ENCODE assay signal across 8 mouse cellular contexts in genomic region chr11:75455041-75455736, GRCm38 (mm10). TPM values are rescaled to one million over a fixed set of nuclear protein-coding genes. Genes with fewer than 3 reads are reported as not detected.
DNase-seq lines count a peak whose midpoint lies in the region; ATAC-seq lines count a peak whose summit lies in the region.

No protein-coding gene starts in this region.

- H3K36me3 ChIP-seq in forebrain, embryonic 14.5 days (ENCODE audit: control insufficient read depth, insufficient read depth, low read length): no peaks in the 10 kb centered on the region
- H3K36me3 ChIP-seq in limb, embryonic 11.5 days (ENCODE audit: control insufficient read depth, insufficient read depth, low read length): no peaks in the 10 kb centered on the region
- H3K36me3 ChIP-seq in neural tube, embryonic 12.5 days: no peaks in the 10 kb centered on the region

- H3K4me3 ChIP-seq in forebrain, embryonic 14.5 days (ENCODE audit: low read depth, low read length): peak overlapping the region; percentile 65
- H3K4me3 ChIP-seq in limb, embryonic 11.5 days (ENCODE audit: low read depth, low read length): peak overlapping the region; percentile 58
- peak overlapping the region; percentile 63; the same call in 1 of the 2 replicates for H3K4me3 ChIP-seq in neural tube, embryonic 12.5 days

- H3K4me2 ChIP-seq in forebrain, embryonic 14.5 days (ENCODE audit: low read length): peak overlapping the region; percentile 99
- peak overlapping the region; percentile 100 for H3K4me2 ChIP-seq in limb, embryonic 11.5 days (ENCODE audit: low read depth, severe bottlenecking)
- H3K4me2 ChIP-seq in neural tube, embryonic 12.5 days (replicated peaks): peak overlapping the region; percentile 99

- no peaks in the 10 kb centered on the region for H3K9me3 ChIP-seq in forebrain, embryonic 14.5 days (replicated peaks; ENCODE audit: control insufficient read depth, low read length)
- H3K9me3 ChIP-seq in limb, embryonic 11.5 days (ENCODE audit: control insufficient read depth, low read length): no peaks in the 10 kb centered on the region
- no peaks in the 10 kb centered on the region for H3K9me3 ChIP-seq in neural tube, embryonic 12.5 days

- WGBS in forebrain, embryonic 14.5 days: 85% methylated on average over 10 of the region's 10 CpGs
- WGBS in limb, embryonic 11.5 days: 77% methylated on average over 10 of the region's 10 CpGs
- 77% methylated on average over 10 of the region's 10 CpGs for WGBS in neural tube, embryonic 12.5 days

- no peaks in the 10 kb centered on the region for H3K27me3 ChIP-seq in forebrain, embryonic 14.5 days (replicated peaks; ENCODE audit: control insufficient read depth, insufficient read depth, low read length)
- no peaks in the 10 kb centered on the region for H3K27me3 ChIP-seq in limb, embryonic 11.5 days (ENCODE audit: control insufficient read depth, insufficient read depth, low read length)
- H3K27me3 ChIP-seq in neural tube, embryonic 12.5 days (replicated peaks): no peaks in the 10 kb centered on the region

- H3K4me1 ChIP-seq in forebrain, embryonic 14.5 days (ENCODE audit: control insufficient read depth, insufficient read depth, low read length): peaks cover 16% of the 10 kb centered on the region
- H3K4me1 ChIP-seq in limb, embryonic 11.5 days (ENCODE audit: control insufficient read depth, insufficient read depth, low read length): peaks cover 7% of the 10 kb centered on the region
- H3K4me1 ChIP-seq in neural tube, embryonic 12.5 days: peaks cover 26% of the 10 kb centered on the region

- peak; percentile 21 for DNase-seq in spleen, adult 12 weeks (ENCODE audit: low spot score)
- DNase-seq in spleen, postnatal 4 days (ENCODE audit: low spot score in 2 of 2): no peak
- no peak for DNase-seq in forebrain, embryonic 14.5 days (ENCODE audit: low spot score)
- no peak for DNase-seq in limb, embryonic 11.5 days (ENCODE audit: low spot score)
- no peak for DNase-seq in right cerebral cortex, postnatal 36 days (ENCODE audit: low spot score in 2 of 2)
- DNase-seq in gastrocnemius, adult 18-20 months (ENCODE audit: low spot score): no peak
- no peak for DNase-seq in right cerebral cortex, postnatal 4 days

- H3K9ac ChIP-seq in forebrain, embryonic 14.5 days (ENCODE audit: low read length): peak overlapping the region; percentile 79; the same call in 1 of the 2 replicates
- peak overlapping the region; percentile 62 for H3K9ac ChIP-seq in limb, embryonic 11.5 days (ENCODE audit: low read length)
- peak overlapping the region; percentile 49; the same call in 1 of the 2 replicates for H3K9ac ChIP-seq in neural tube, embryonic 12.5 days

- ATAC-seq in forebrain, embryonic 14.5 days: no peak
- no peak; the same call in 1 of the 2 replicates for ATAC-seq in limb, embryonic 11.5 days (ENCODE audit: insufficient number of reproducible peaks, low FRiP score, low TSS enrichment, low read depth)
- no peak for ATAC-seq in neural tube, embryonic 12.5 days (ENCODE audit: low FRiP score, low read depth)

- no peak overlapping the region for H3K27ac ChIP-seq in forebrain, embryonic 14.5 days (ENCODE audit: low read depth, low read length)
- H3K27ac ChIP-seq in limb, embryonic 11.5 days (replicated peaks; ENCODE audit: low read depth, low read length): no peak overlapping the region
- H3K27ac ChIP-seq in neural tube, embryonic 12.5 days: 0 out of 2 replicates have a peak overlapping the region, but pooled peaks have one; percentile 27

RNA-seq across cellular contexts. Expression of gene Wdr81, which starts 0.7 kb away (rescaled TPM):
- polyA plus RNA-seq in forebrain, embryonic 14.5 days (2014; fragmentation: Nextera tagmentation; extraction: Ambion mirVana): 4.9 and 6.9 TPM in 2 replicates
- 3.3 and 3.4 TPM in 2 replicates for polyA plus RNA-seq in limb, embryonic 11.5 days (2014; fragmentation: Nextera tagmentation; extraction: Ambion mirVana)
- polyA plus RNA-seq in neural tube, embryonic 12.5 days (2016; fragmentation: Nextera tagmentation; extraction: Ambion mirVana): 8.2 and 9.0 TPM in 2 replicates
- 1 to 10 TPM; 4.5 to 5.5 TPM for total RNA-seq in gastrocnemius, adult 18-20 months (2021)

RNA-seq across cellular contexts. Expression of gene Tlcd2, which starts 6.3 kb away (rescaled TPM):
- 0.94 and 1.3 TPM in 2 replicates for polyA plus RNA-seq in forebrain, embryonic 14.5 days (2014; fragmentation: Nextera tagmentation; extraction: Ambion mirVana)
- 10.4 and 11.3 TPM in 2 replicates for polyA plus RNA-seq in limb, embryonic 11.5 days (2014; fragmentation: Nextera tagmentation; extraction: Ambion mirVana)
- 8.3 and 8.6 TPM in 2 replicates for polyA plus RNA-seq in neural tube, embryonic 12.5 days (2016; fragmentation: Nextera tagmentation; extraction: Ambion mirVana)
- 1 to 10 TPM; 2.6 to 2.9 TPM for total RNA-seq in gastrocnemius, adult 18-20 months (2021)

RNA-seq across cellular contexts. Expression of gene Serpinf2, which starts 15.8 kb away (rescaled TPM):
- not detected in 2 replicates for polyA plus RNA-seq in forebrain, embryonic 14.5 days (2014; fragmentation: Nextera tagmentation; extraction: Ambion mirVana)
- 0.52 TPM in 1 of 2 replicates, not detected in the other for polyA plus RNA-seq in limb, embryonic 11.5 days (2014; fragmentation: Nextera tagmentation; extraction: Ambion mirVana)
- 0.18 and 0.40 TPM in 2 replicates for polyA plus RNA-seq in neural tube, embryonic 12.5 days (2016; fragmentation: Nextera tagmentation; extraction: Ambion mirVana)
- total RNA-seq in gastrocnemius, adult 18-20 months (2021): under 1 TPM in 1 of 2 experiments, not detected in 1; 0.36 TPM

RNA-seq across cellular contexts. Expression of gene Prpf8, which starts 31.4 kb away (rescaled TPM):
- polyA plus RNA-seq in forebrain, embryonic 14.5 days (2014; fragmentation: Nextera tagmentation; extraction: Ambion mirVana): 67.0 and 73.1 TPM in 2 replicates
- 111 and 123 TPM in 2 replicates for polyA plus RNA-seq in limb, embryonic 11.5 days (2014; fragmentation: Nextera tagmentation; extraction: Ambion mirVana)
- 68.3 and 69.2 TPM in 2 replicates for polyA plus RNA-seq in neural tube, embryonic 12.5 days (2016; fragmentation: Nextera tagmentation; extraction: Ambion mirVana)
- total RNA-seq in gastrocnemius, adult 18-20 months (2021): 10 to 100 TPM; 70.1 to 70.9 TPM

RNA-seq across cellular contexts. Expression of gene Serpinf1, which starts 32.7 kb away (rescaled TPM):
- polyA plus RNA-seq in forebrain, embryonic 14.5 days (2014; fragmentation: Nextera tagmentation; extraction: Ambion mirVana): 23.6 and 35.0 TPM in 2 replicates
- polyA plus RNA-seq in limb, embryonic 11.5 days (2014; fragmentation: Nextera tagmentation; extraction: Ambion mirVana): 174 and 194 TPM in 2 replicates
- 72.8 and 73.2 TPM in 2 replicates for polyA plus RNA-seq in neural tube, embryonic 12.5 days (2016; fragmentation: Nextera tagmentation; extraction: Ambion mirVana)
- total RNA-seq in gastrocnemius, adult 18-20 months (2021): 10 to 100 TPM; 50.2 to 64.1 TPM
